Mouse (Mus musculus) stomach, postnatal 0 days (tissue): ENCODE data around the gene Krt24. TPM values are rescaled to one million over a fixed set of nuclear protein-coding genes. Genes with fewer than 3 reads are reported as not detected.

ENCODE experiments used
- ATAC-seq: fragments of 200-750 bp; cut with Nextera tagmentation; 2 replicates; pipeline ENCODE4 v1.8.0; 2017; ENCODE audit not compliant: low FRiP score, low TSS enrichment
- DNase-seq: peaks from one replicate; pipeline ENCODE4 v3.0.0-alpha.2; 2016; ENCODE audit warnings: low spot score
- H3K27ac ChIP-seq: fragments of 300-500 bp; sonication (generic); replicated peaks from 2 replicates; pipeline ENCODE4 v1.5.1; 2014; ENCODE audit warnings: mild to moderate bottlenecking, control low read depth
- H3K27me3 ChIP-seq: fragments of 300-500 bp; sonication (generic); 2 replicates; pipeline ENCODE4 v1.6.1; 2014; ENCODE audit warnings: low read length; ENCODE audit not compliant: control insufficient read depth, insufficient read depth
- H3K36me3 ChIP-seq: fragments of 300-500 bp; sonication (generic); 2 replicates; pipeline ENCODE4 v1.6.1; 2014; ENCODE audit warnings: low read length, mixed read lengths; ENCODE audit not compliant: control insufficient read depth, insufficient read depth
- H3K4me1 ChIP-seq: fragments of 300-500 bp; sonication (generic); replicated peaks from 2 replicates; pipeline ENCODE4 v1.6.1; 2014; ENCODE audit warnings: antibody characterized with exemption; ENCODE audit not compliant: control insufficient read depth, insufficient read depth
- H3K4me2 ChIP-seq: fragments of 300-500 bp; sonication (generic); replicated peaks from 2 replicates; pipeline ENCODE4 v1.6.1; 2014; ENCODE audit warnings: low read depth, mild to moderate bottlenecking, control low read depth, moderate library complexity
- H3K4me3 ChIP-seq: fragments of 300-500 bp; sonication (generic); 2 replicates; pipeline ENCODE4 v1.5.1; 2014; ENCODE audit warnings: low read depth, low read length, control low read depth
- H3K9ac ChIP-seq: fragments of 300-500 bp; sonication (generic); 2 replicates; pipeline ENCODE4 v1.6.1; 2014; ENCODE audit warnings: mild to moderate bottlenecking, low read length, control low read depth, mixed read lengths
- H3K9me3 ChIP-seq: fragments of 300-500 bp; sonication (generic); 2 replicates; pipeline ENCODE4 v1.6.1; 2016; ENCODE audit warnings: low read length; ENCODE audit not compliant: control insufficient read depth
- CTCF ChIP-seq: IDR thresholded peaks from 2 replicates; pipeline ENCODE4 v1.5.1; 2016; ENCODE audit warnings: antibody characterized with exemption, low read depth, mild to moderate bottlenecking, moderate library complexity
- EP300 ChIP-seq: optimal IDR thresholded peaks from 2 replicates; pipeline ENCODE3; 2016; ENCODE audit warnings: antibody characterized with exemption
- WGBS: fragments of 180-500 bp; shearing (Covaris S2); extraction: QIAGEN DNeasy Blood & Tissue Kit; methylation state at CpG from one replicate; pipeline ENCODE4 v1.1.7; 2014; 5-methylcytosine and 5-hydroxymethylcytosine counted together
- polyA plus RNA-seq: library from polyadenylated mRNA; unstranded; fragments of >200 nt; fragmentation: Nextera tagmentation; extraction: Ambion mirVana; gene quantifications from 2 replicates; pipeline ENCODE4 v1.2.1, GENCODE M21; 2015

Krt24 gene
- polyA plus RNA-seq, 1 experiment from 2014 or later = not detected

DNA sequence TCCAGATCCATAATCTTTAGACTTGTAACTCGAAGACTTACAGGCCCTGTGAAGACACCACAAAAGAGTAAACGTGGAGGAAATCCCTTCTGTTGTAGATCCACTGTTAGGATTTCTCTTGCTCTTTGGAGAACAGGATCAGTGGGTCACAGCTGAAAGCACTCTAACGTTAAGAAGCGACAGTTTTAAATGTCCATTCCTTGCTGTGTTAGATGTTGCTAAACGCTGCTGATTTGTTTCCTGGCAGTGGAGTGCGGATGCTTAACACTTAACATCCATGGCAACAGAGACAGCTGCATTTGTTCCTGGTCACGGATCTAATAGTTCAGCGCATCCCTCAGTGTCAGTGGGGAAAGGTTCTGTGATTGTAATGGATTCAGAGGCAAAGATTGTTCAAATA, 31.5 kb upstream of the Krt24 start:
- ATAC-seq (no peak), DNase-seq (no peak)
- Histone ChIP-seq H3K4me2 (no peak overlapping the region), H3K27me3 (no peaks in the 10 kb centered on the region), H3K9ac (no peak overlapping the region), H3K9me3 (no peaks in the 10 kb centered on the region), H3K4me3 (no peak overlapping the region), H3K4me1 (no peaks in the 10 kb centered on the region), H3K27ac (no peak overlapping the region), H3K36me3 (no peaks in the 10 kb centered on the region)
- WGBS = 36% methylated on average over 8 of the region's 8 CpGs
- TF ChIP-seq CTCF (no peak), EP300 (no peak)

DNA sequence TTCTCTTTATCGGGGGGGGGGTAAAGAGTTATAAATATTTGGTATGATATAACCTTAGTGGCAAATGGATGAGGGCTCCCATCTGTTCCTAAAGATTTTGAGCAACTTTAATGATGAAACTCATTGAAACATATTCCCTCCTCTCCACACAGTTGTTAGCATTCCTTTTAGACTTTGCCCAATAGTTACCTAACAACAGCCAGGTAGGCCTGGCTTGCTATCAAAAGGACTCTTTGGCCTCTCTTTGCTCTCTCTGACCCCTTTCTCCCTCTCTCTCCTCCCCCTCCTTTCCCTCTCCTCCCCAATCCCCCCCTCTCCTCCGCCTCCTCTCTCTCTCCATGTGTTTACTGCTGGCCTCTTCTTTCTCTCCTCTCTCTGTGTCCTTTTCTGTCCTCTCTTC, 29.5 kb upstream of the Krt24 start:
- no peak overlapping the region for H3K4me2 ChIP-seq
- ATAC-seq = no peak
- WGBS = 46% methylated on average over 2 of the region's 2 CpGs

DNA sequence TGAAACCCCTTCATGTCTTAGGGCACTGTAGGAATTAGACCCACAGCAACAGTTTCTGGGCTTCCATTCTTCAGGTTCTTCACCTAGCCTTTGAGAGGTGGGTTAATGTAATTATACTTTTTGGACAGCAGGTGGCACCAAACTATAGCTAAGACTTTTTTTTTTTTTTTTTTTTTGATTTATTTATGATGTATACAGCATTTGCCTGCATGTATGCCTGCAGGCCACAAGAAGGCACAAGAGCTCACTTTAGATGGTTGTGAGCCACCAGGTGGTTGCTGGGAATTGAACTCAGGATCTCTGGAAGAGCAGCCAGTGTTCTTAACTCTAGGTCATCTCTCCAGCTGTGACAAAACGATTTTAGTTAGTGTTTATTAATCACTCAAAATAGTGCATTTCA, 25.8 kb upstream of the Krt24 start:
- DNase-seq (no peak), ATAC-seq (no peak)
- no peaks in the 10 kb centered on the region for H3K36me3 ChIP-seq
- no peaks in the 10 kb centered on the region for H3K9me3 ChIP-seq
- no peak overlapping the region for H3K27ac ChIP-seq
- H3K4me3 ChIP-seq = no peak overlapping the region
- H3K27me3 ChIP-seq = no peaks in the 10 kb centered on the region
- TF ChIP-seq CTCF (peak; percentile 74), EP300 (no peak)
- H3K4me1 ChIP-seq = no peaks in the 10 kb centered on the region
- H3K9ac ChIP-seq = no peak overlapping the region
- WGBS = 55% methylated on average over 1 of the region's 1 CpGs
- no peak overlapping the region for H3K4me2 ChIP-seq

More for the DNA sequence above, 29.5 kb upstream of the Krt24 start:
- Histone ChIP-seq H3K4me3 (no peak overlapping the region), H3K36me3 (no peaks in the 10 kb centered on the region), H3K9me3 (no peaks in the 10 kb centered on the region), H3K27me3 (no peaks in the 10 kb centered on the region), H3K27ac (no peak overlapping the region), H3K9ac (no peak overlapping the region), H3K4me1 (no peaks in the 10 kb centered on the region)
- TF ChIP-seq CTCF (no peak), EP300 (no peak)
- DNase-seq = no peak

DNA sequence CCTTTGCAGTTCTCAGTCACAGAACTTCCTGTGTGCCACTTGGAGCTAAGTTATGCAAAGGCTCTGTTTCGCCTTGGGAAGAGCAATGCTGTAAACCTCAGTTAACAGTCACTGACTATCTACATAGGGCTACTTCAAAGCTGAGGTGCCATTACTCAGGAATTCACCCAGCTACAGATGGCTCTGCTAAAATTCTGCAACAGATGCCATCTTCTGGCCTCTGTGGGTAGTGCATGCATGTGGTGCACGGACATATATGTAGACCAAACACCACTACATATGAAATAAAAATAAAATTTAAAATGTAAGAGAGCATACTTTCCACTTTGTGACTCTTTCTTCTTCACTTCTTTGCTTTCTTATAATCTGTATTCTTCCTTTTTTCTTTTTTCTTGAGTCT, 22.5 kb upstream of the Krt24 start:
- no peak overlapping the region for H3K9ac ChIP-seq
- H3K4me2 ChIP-seq = no peak overlapping the region
- H3K4me3 ChIP-seq = no peak overlapping the region
- ATAC-seq (0 out of 2 replicates have a peak, but pooled peaks have one; percentile 47), DNase-seq (peak; percentile 79)
- no peak overlapping the region for H3K27ac ChIP-seq
- H3K27me3 ChIP-seq = no peaks in the 10 kb centered on the region
- H3K9me3 ChIP-seq = no peaks in the 10 kb centered on the region
- no peaks in the 10 kb centered on the region for H3K4me1 ChIP-seq
- no peaks in the 10 kb centered on the region for H3K36me3 ChIP-seq
- WGBS = 42% methylated on average over 2 of the region's 2 CpGs
- TF ChIP-seq CTCF (peak; percentile 81), EP300 (no peak)

DNA sequence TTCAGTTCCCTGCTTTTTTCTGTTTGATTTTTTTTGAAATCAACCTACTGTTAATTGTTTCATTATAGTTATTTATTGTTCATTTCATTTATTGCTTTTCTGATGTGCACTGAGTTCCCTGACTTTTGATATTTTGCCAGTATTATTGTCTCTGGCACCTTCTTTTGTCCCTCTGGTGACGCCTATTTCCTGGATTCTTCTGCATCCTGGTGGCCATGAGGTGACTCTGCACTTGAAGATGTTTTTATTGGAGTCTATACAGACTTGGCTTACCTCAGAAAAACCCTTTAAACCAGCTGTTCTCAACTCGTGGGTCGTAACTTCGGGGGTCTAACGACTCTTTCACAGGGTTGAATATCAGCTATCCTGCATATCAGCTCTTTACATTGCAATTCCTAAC, 10.0 kb upstream of the Krt24 start:
- no peak overlapping the region for H3K9ac ChIP-seq
- WGBS = 45% methylated on average over 5 of the region's 5 CpGs
- no peaks in the 10 kb centered on the region for H3K36me3 ChIP-seq
- TF ChIP-seq EP300 (no peak), CTCF (peak; percentile 63)
- no peak overlapping the region for H3K4me2 ChIP-seq
- H3K27ac ChIP-seq = no peak overlapping the region
- no peak overlapping the region for H3K4me3 ChIP-seq
- DNase-seq (no peak), ATAC-seq (no peak)
- H3K27me3 ChIP-seq = no peaks in the 10 kb centered on the region
- no peaks in the 10 kb centered on the region for H3K4me1 ChIP-seq
- H3K9me3 ChIP-seq = no peaks in the 10 kb centered on the region

DNA sequence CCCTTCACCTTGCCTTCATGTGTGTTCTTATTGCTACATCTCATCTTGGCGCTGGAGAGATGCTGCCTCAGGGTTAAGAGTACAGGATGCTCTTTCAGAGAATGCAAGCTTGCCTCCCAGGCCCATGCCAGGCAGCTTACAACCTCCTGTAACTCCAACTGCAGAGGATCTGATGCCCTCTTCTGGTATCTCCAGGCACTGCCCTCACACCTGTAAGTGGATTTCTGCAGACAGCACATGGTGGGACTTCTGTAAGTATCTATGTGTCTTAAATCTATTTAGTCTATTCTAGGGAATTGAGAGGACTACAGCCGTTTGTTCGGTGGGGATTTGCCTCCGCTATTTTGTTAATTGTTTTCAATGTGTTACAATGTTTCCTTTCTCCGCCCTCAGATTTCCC, 7.8 kb upstream of the Krt24 start:
- no peak overlapping the region for H3K9ac ChIP-seq
- no peaks in the 10 kb centered on the region for H3K4me1 ChIP-seq
- ATAC-seq = no peak
- 58% methylated on average over 5 of the region's 5 CpGs for WGBS
- H3K4me2 ChIP-seq = no peak overlapping the region
- TF ChIP-seq EP300 (no peak), CTCF (peak; percentile 80)
- no peak overlapping the region for H3K27ac ChIP-seq
- H3K27me3 ChIP-seq = no peaks in the 10 kb centered on the region
- DNase-seq = peak; percentile 41
- no peak overlapping the region for H3K4me3 ChIP-seq
- H3K9me3 ChIP-seq = no peaks in the 10 kb centered on the region
- no peaks in the 10 kb centered on the region for H3K36me3 ChIP-seq
